Mouse (Mus musculus) fat pad, adult 2 months (tissue): Measurements from ENCODE around the gene Pde6g.
A peak's percentile ranks its signal among the peaks of the same experiment; 100 is the strongest.

Source experiments
- DNase-seq: peaks from one replicate; pipeline ENCODE4 v3.0.0-alpha.2; 2011; ENCODE audit warnings: low read depth, low spot score; ENCODE audit errors: extremely low read depth

Pde6g gene

GRCm38 (mm10) chr11:120467736-120468092, 14.4 kb upstream of the Pde6g start:
- DNase-seq, result no peak

GRCm38 (mm10) chr11:120467051-120467735, 13.9 kb upstream of the Pde6g start, which contains the start of gene Arl16:
Gene Arl16 (minus strand): TSS chr11:120467607.
- peak; percentile 74 for DNase-seq

- DNase-seq, result no peak
Measured at GRCm38 (mm10) chr11:120465521-120465920, 12.2 kb upstream of the Pde6g start.

- DNase-seq, result no peak
Measured at GRCm38 (mm10) chr11:120464365-120464764, 11.1 kb upstream of the Pde6g start.

- DNase-seq, result no peak
Measured at GRCm38 (mm10) chr11:120463536-120463935, 10.2 kb upstream of the Pde6g start.

- no peak for DNase-seq
Measured at GRCm38 (mm10) chr11:120458847-120459597, 5.7 kb upstream of the Pde6g start.

GRCm38 (mm10) chr11:120457772-120458751, 4.8 kb upstream of the Pde6g start, which contains the start of the genes Oxld1 and Ccdc137:
Gene Oxld1 (minus strand): TSS chr11:120458068.
Gene Ccdc137 (plus strand): TSS chr11:120458115.
- peak; percentile 23 for DNase-seq

GRCm38 (mm10) chr11:120457370-120457769, 4.1 kb upstream of the Pde6g start:
- DNase-seq, result no peak

GRCm38 (mm10) chr11:120455413-120455812, 2.1 kb upstream of the Pde6g start:
- no peak for DNase-seq

- no peak for DNase-seq
Measured at GRCm38 (mm10) chr11:120454965-120455364, 1.7 kb upstream of the Pde6g start.

- no peak for DNase-seq
Measured at GRCm38 (mm10) chr11:120452246-120452645, 1.1 kb downstream of the Pde6g start.

GRCm38 (mm10) chr11:120447179-120447578, 6.1 kb downstream of the Pde6g start:
- no peak for DNase-seq

GRCm38 (mm10) chr11:120445475-120445874, 7.8 kb downstream of the Pde6g start:
- DNase-seq, result no peak

- no peak for DNase-seq
Measured at GRCm38 (mm10) chr11:120444106-120444505, 9.2 kb downstream of the Pde6g start.

- DNase-seq, result no peak
Measured at GRCm38 (mm10) chr11:120442765-120443280, 10.5 kb downstream of the Pde6g start.

GRCm38 (mm10) chr11:120442344-120442743, 11.0 kb downstream of the Pde6g start, which contains the start of gene Tspan10:
Gene Tspan10 (plus strand): TSS chr11:120442644.
- DNase-seq, result no peak

GRCm38 (mm10) chr11:120437857-120438385, 15.4 kb downstream of the Pde6g start:
- DNase-seq, result no peak

- no peak for DNase-seq
Measured at GRCm38 (mm10) chr11:120437152-120437856, 16.0 kb downstream of the Pde6g start, which contains the start of gene Nploc4. Gene Nploc4 (minus strand): TSS chr11:120437708.

- no peak for DNase-seq
Measured at GRCm38 (mm10) chr11:120426727-120427126, 26.6 kb downstream of the Pde6g start.
